Mouse (Mus musculus): ENCODE results near the gene Cplx2. TPM values are rescaled to one million over a fixed set of nuclear protein-coding genes. Genes with fewer than 3 reads are reported as not detected.
A peak's percentile ranks its signal among the peaks of the same experiment; 100 is the strongest.

Cplx2 gene
- polyA plus RNA-seq, 1 experiment from 2014 or later, result 5.3 TPM

- H3K4me1 ChIP-seq, result peaks cover 7% of the 10 kb centered on the region
- H3K9ac ChIP-seq, result no peak overlapping the region
- no peak for ATAC-seq (replicated peaks; ENCODE audit: low FRiP score)
- no peaks in the 10 kb centered on the region for H3K9me3 ChIP-seq (replicated peaks)
- H3K27ac ChIP-seq, result no peak overlapping the region
- no peak overlapping the region for H3K4me3 ChIP-seq (replicated peaks)
- H3K36me3 ChIP-seq, result no peaks in the 10 kb centered on the region
- no peak overlapping the region for H3K4me2 ChIP-seq
- WGBS, result 58% methylated on average over 6 of the region's 6 CpGs
- H3K27me3 ChIP-seq, result no peaks in the 10 kb centered on the region
Measured at GRCm38 (mm10) chr13:54337058-54337457, 34.1 kb upstream of the Cplx2 start.

- Histone ChIP-seq H3K9me3 (replicated peaks) (no peaks in the 10 kb centered on the region), H3K4me3 (replicated peaks) (no peak overlapping the region), H3K4me2 (no peak overlapping the region), H3K27ac (no peak overlapping the region), H3K36me3 (no peaks in the 10 kb centered on the region), H3K27me3 (no peaks in the 10 kb centered on the region), H3K4me1 (peaks cover 2% of the 10 kb centered on the region; the same call in 1 of the 2 replicates), H3K9ac (no peak overlapping the region)
- ATAC-seq (replicated peaks; ENCODE audit: low FRiP score), result no peak
- 74% methylated on average over 7 of the region's 7 CpGs for WGBS
Measured at GRCm38 (mm10) chr13:54337541-54337940, 33.6 kb upstream of the Cplx2 start.

- H3K27me3 ChIP-seq, result no peaks in the 10 kb centered on the region
- H3K9ac ChIP-seq, result no peak overlapping the region
- ATAC-seq (replicated peaks; ENCODE audit: low FRiP score), result no peak
- H3K4me1 ChIP-seq, result no peaks in the 10 kb centered on the region
- no peaks in the 10 kb centered on the region for H3K36me3 ChIP-seq
- WGBS, result 87% methylated on average over 5 of the region's 5 CpGs
- no peak overlapping the region for H3K4me3 ChIP-seq (replicated peaks)
- H3K4me2 ChIP-seq, result no peak overlapping the region
- no peaks in the 10 kb centered on the region for H3K9me3 ChIP-seq (replicated peaks)
- H3K27ac ChIP-seq, result no peak overlapping the region
Measured at GRCm38 (mm10) chr13:54338815-54339214, 32.3 kb upstream of the Cplx2 start.

GRCm38 (mm10) chr13:54345885-54346647, 25.1 kb upstream of the Cplx2 start:
- WGBS, result 70% methylated on average over 15 of the region's 15 CpGs
- H3K9me3 ChIP-seq (replicated peaks), result no peaks in the 10 kb centered on the region
- no peak overlapping the region for H3K9ac ChIP-seq
- H3K27ac ChIP-seq, result no peak overlapping the region
- no peak overlapping the region for H3K4me3 ChIP-seq (replicated peaks)
- H3K4me2 ChIP-seq, result no peak overlapping the region
- no peaks in the 10 kb centered on the region for H3K4me1 ChIP-seq
- no peak for ATAC-seq (replicated peaks; ENCODE audit: low FRiP score)
- no peaks in the 10 kb centered on the region for H3K36me3 ChIP-seq
- no peaks in the 10 kb centered on the region for H3K27me3 ChIP-seq

GRCm38 (mm10) chr13:54348011-54348410, 23.1 kb upstream of the Cplx2 start:
- ATAC-seq (replicated peaks; ENCODE audit: low FRiP score), result no peak
- no peak overlapping the region for H3K4me2 ChIP-seq
- no peaks in the 10 kb centered on the region for H3K9me3 ChIP-seq (replicated peaks)
- WGBS, result 67% methylated on average over 5 of the region's 5 CpGs
- no peak overlapping the region for H3K27ac ChIP-seq
- H3K36me3 ChIP-seq, result no peaks in the 10 kb centered on the region
- H3K27me3 ChIP-seq, result no peaks in the 10 kb centered on the region
- H3K9ac ChIP-seq, result no peak overlapping the region
- no peaks in the 10 kb centered on the region for H3K4me1 ChIP-seq
- no peak overlapping the region for H3K4me3 ChIP-seq (replicated peaks)

- H3K9me3 ChIP-seq (replicated peaks), result no peaks in the 10 kb centered on the region
- WGBS, result 86% methylated on average over 10 of the region's 10 CpGs
- no peak overlapping the region for H3K9ac ChIP-seq
- H3K4me1 ChIP-seq, result no peaks in the 10 kb centered on the region
- no peaks in the 10 kb centered on the region for H3K36me3 ChIP-seq
- no peak overlapping the region for H3K4me3 ChIP-seq (replicated peaks)
- no peaks in the 10 kb centered on the region for H3K27me3 ChIP-seq
- H3K4me2 ChIP-seq, result no peak overlapping the region
- no peak overlapping the region for H3K27ac ChIP-seq
- ATAC-seq (replicated peaks; ENCODE audit: low FRiP score), result no peak
Measured at GRCm38 (mm10) chr13:54349126-54349759, 21.9 kb upstream of the Cplx2 start.

- WGBS, result 74% methylated on average over 4 of the region's 4 CpGs
- H3K4me1 ChIP-seq, result no peaks in the 10 kb centered on the region
- H3K27ac ChIP-seq, result no peak overlapping the region
- no peak for ATAC-seq (replicated peaks; ENCODE audit: low FRiP score)
- H3K4me2 ChIP-seq, result no peak overlapping the region
- no peak overlapping the region for H3K4me3 ChIP-seq (replicated peaks)
- no peaks in the 10 kb centered on the region for H3K9me3 ChIP-seq (replicated peaks)
- H3K27me3 ChIP-seq, result no peaks in the 10 kb centered on the region
- H3K36me3 ChIP-seq, result no peaks in the 10 kb centered on the region
- no peak overlapping the region for H3K9ac ChIP-seq
Measured at GRCm38 (mm10) chr13:54357420-54357819, 13.7 kb upstream of the Cplx2 start.

GRCm38 (mm10) chr13:54359181-54359580, 12.0 kb upstream of the Cplx2 start:
- Histone ChIP-seq H3K27me3 (no peaks in the 10 kb centered on the region), H3K27ac (no peak overlapping the region), H3K4me2 (no peak overlapping the region), H3K4me3 (replicated peaks) (no peak overlapping the region), H3K9ac (no peak overlapping the region), H3K4me1 (no peaks in the 10 kb centered on the region), H3K36me3 (no peaks in the 10 kb centered on the region), H3K9me3 (replicated peaks) (no peaks in the 10 kb centered on the region)
- WGBS, result 85% methylated on average over 6 of the region's 6 CpGs
- ATAC-seq (replicated peaks; ENCODE audit: low FRiP score), result no peak

- Histone ChIP-seq H3K27ac (no peak overlapping the region), H3K36me3 (no peaks in the 10 kb centered on the region), H3K4me1 (no peaks in the 10 kb centered on the region), H3K4me3 (replicated peaks) (no peak overlapping the region), H3K4me2 (no peak overlapping the region), H3K27me3 (peaks cover 2% of the 10 kb centered on the region; the same call in 1 of the 2 replicates), H3K9ac (no peak overlapping the region), H3K9me3 (replicated peaks) (no peaks in the 10 kb centered on the region)
- ATAC-seq (replicated peaks; ENCODE audit: low FRiP score), result no peak
- 69% methylated on average over 7 of the region's 7 CpGs for WGBS
Measured at GRCm38 (mm10) chr13:54364686-54365085, 6.5 kb upstream of the Cplx2 start.

- Histone ChIP-seq H3K4me1 (peaks cover 26% of the 10 kb centered on the region), H3K4me2 (no peak overlapping the region), H3K27me3 (peaks cover 30% of the 10 kb centered on the region), H3K9ac (no peak overlapping the region), H3K9me3 (replicated peaks) (no peaks in the 10 kb centered on the region), H3K4me3 (replicated peaks) (no peak overlapping the region), H3K27ac (no peak overlapping the region), H3K36me3 (no peaks in the 10 kb centered on the region)
- WGBS, result 76% methylated on average over 6 of the region's 6 CpGs
- no peak for ATAC-seq (replicated peaks; ENCODE audit: low FRiP score)
Measured at GRCm38 (mm10) chr13:54367758-54368157, 3.4 kb upstream of the Cplx2 start.

- Histone ChIP-seq H3K4me3 (replicated peaks) (no peak overlapping the region), H3K27me3 (peaks cover 34% of the 10 kb centered on the region), H3K27ac (no peak overlapping the region), H3K36me3 (no peaks in the 10 kb centered on the region), H3K9me3 (replicated peaks) (no peaks in the 10 kb centered on the region), H3K4me2 (no peak overlapping the region), H3K9ac (no peak overlapping the region), H3K4me1 (peaks cover 26% of the 10 kb centered on the region)
- WGBS, result 80% methylated on average over 9 of the region's 9 CpGs
- ATAC-seq (replicated peaks; ENCODE audit: low FRiP score), result no peak
Measured at GRCm38 (mm10) chr13:54368181-54368580, 3.0 kb upstream of the Cplx2 start.

- peaks cover 40% of the 10 kb centered on the region for H3K27me3 ChIP-seq
- H3K27ac ChIP-seq, result 0 out of 2 replicates have a peak overlapping the region, but pooled peaks have one; percentile 9
- H3K36me3 ChIP-seq, result no peaks in the 10 kb centered on the region
- H3K4me2 ChIP-seq, result peak overlapping the region; percentile 71
- H3K9ac ChIP-seq, result no peak overlapping the region
- no peaks in the 10 kb centered on the region for H3K9me3 ChIP-seq (replicated peaks)
- under 1% methylated on average over 59 of the region's 59 CpGs for WGBS
- peak; percentile 93 for ATAC-seq (replicated peaks; ENCODE audit: low FRiP score)
- peak overlapping the region; percentile 39 for H3K4me3 ChIP-seq (replicated peaks)
- peaks cover 30% of the 10 kb centered on the region for H3K4me1 ChIP-seq
Measured at GRCm38 (mm10) chr13:54371387-54372330, 510 bp downstream of the Cplx2 start.

All from kidney, embryonic 15.5 days (tissue).